Mouse (Mus musculus) urinary bladder, postnatal 10 days (tissue): ENCODE results near the gene Mrpl22.
"Not testable (repeated sequence)": the region's sequence is repeated elsewhere in the genome, so short reads cannot be mapped to it uniquely, and the experiment has no call there.

ENCODE experiments used
- DNase-seq: peaks from one replicate; pipeline ENCODE4 v3.0.0; 2022; ENCODE audit warnings: low spot score

The Mrpl22 gene

DNA sequence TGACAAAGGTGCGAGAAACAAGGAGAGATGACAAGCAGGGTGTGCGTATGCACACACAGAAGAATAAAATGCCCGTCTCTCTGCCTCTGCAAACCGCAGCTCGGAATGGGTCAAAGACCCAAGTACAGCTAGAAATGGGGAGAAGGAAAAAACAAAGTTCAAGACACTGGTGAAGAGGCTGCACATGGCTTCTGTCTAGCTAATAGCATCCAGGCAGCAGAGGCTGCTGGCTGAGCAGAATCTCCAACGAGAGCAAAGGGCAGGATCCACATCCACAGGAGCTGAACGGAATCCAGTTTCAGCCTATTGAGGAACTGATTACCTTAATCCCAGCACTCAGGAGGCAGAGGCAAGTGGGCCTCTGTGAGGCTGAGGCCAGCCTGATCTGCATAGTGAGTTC lies 9.3 kb downstream of the Mrpl22 start:
- no peak for DNase-seq

DNA sequence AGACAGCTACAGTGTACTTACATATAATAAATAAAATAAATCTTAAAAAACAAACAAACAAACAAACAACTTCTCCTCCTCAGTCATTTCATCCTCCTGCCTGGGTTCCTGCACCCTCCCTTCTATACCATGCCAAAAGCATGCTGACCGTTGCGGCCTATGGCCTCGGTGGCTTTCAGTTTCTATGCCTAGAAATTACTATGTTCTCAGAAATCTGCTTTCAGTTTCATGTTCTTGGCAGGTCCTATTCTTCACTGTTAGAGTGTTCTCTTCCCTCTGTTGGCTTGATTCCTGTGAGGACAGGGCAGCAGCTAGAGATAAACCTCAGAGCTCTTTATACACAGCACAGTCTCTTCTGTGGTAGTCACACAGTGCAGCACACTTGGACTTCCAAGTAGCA lies 12.1 kb downstream of the Mrpl22 start:
- DNase-seq = no peak

DNA sequence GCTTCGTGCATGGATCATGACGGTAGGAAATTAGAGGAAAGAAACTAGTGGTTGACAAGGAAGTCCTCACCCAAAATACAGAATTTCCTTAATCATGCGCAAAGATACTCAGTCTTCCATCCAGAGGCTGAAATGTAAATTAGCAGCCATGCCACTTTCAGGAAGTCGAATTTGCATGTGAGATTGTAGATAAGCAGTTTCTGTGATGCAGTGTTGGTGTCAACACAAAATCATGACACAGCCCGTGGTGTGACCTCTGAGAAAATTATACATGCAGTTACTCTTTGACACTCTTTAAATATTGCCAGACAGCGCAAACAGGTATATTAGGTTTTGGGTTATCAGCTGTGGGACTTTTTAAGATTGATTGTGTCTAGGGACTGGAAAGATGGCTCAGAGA lies 18.2 kb downstream of the Mrpl22 start:
- DNase-seq = no peak

DNA sequence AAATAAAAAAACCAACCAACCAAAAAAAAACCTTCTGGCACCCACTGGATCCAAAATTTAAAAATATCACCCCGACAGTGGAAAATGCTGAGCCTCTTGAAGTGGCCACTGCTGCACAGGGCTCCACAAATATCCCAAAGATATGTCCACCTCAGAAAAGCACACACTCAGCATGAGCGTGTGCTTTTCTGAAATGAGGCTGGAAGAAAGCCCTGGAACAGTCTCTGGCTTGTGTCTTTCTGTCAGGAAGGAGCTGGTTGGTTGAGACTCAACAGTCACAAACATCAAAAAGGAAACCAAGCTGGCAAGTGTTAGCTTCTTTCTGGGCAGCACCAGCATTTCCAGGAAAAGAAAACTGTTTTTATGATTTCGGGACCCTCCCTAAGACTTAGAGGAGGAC lies 21.9 kb downstream of the Mrpl22 start:
- DNase-seq = no peak

DNA sequence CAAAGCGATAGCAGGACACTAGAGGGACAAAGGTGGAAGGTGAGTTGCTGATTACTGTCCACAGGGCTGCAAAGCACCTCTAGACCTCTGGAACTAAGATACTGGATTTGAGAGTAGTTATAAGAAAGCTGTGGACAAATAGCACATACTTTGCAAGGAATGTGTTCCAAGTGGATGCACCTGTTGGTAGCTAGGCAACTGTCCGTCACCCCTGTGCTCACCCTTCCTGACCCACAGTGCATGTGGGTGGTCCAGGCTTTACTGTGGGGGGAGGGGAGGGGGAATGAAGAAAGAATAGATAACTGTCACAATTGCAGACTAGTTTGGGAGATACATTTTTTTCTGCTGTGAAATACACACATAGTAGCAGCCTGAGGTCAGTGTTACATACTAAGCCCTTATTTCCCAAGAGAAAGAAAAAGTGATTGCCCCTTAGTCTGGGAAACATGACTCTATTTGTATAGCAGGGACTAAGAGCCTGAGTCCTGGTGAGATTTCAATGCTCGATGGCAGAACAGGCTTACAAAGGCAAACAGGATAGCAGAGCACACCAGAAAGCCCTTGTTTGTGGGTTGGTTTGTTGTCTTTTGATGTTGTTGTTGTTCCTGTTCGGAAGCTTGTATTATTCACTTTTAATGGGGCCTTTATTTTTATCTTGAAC lies 22.5 kb downstream of the Mrpl22 start:
- DNase-seq = no peak

DNA sequence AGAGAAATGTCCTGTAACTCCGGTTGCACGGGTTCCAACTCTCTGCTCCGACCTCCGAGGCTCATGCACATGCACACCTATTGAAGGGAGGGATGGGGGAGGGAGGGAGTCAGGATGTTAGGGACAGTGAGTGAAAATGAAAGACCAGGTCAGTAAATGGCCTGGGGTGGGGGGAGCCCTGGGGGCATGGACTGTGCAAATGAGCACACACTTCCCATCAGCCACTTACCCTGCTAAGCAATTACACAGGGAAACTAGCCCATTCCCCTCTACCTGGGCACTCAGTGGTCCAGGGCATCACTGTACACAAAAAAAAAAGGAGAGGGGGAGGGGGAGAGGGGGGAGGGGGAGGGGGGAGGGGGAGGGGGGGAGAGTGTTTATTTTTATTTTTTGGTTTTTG lies 27.2 kb downstream of the Mrpl22 start:
- no peak for DNase-seq

DNA sequence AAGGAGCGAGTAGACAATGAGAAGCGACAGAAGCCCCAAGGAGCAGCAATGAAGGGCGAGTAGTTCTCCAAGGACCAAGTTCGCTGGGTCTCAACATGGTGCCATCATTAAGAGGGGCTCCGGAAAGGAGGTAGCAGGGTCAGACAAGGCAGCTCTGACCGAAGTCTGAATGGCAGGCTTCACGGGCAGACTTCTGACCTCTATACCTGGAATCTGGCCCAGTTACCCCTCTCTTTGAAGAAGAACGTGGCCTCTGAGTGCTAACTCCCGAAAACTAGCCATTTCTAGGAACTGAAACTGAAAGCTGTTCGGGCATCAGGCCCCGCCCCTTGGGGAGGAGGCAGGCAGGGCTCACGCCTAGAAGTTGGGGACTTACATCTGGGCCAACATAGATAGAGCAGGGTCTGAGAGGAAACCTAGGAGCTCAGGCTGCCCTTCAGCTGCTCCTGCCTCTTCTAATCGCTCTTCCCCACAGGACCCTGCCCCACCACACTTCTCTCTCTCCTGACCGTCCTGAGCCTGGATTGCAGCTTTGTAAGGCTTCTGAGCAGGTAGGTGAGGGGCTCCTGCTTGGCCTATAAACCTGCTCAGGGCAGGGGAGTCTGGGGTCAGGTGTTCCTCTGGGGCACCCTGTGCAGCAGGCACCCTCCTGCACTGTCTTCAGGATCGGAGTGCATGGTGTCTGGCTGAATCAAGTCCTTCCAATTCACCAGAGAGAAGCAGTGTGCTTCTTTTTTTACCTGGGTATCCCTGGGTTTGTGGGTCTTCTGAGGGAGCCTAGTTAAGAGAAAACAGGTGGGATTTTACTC lies 28.0 kb downstream of the Mrpl22 start, which contains the start of the genes Igtp and Irgm2:
Gene Igtp (plus strand): TSS at position 328 of the 809 bp plus-strand sequence.
Gene Irgm2 (plus strand): TSS at position 390 of the 809 bp plus-strand sequence.
- DNase-seq = not testable (repeated sequence)

DNA sequence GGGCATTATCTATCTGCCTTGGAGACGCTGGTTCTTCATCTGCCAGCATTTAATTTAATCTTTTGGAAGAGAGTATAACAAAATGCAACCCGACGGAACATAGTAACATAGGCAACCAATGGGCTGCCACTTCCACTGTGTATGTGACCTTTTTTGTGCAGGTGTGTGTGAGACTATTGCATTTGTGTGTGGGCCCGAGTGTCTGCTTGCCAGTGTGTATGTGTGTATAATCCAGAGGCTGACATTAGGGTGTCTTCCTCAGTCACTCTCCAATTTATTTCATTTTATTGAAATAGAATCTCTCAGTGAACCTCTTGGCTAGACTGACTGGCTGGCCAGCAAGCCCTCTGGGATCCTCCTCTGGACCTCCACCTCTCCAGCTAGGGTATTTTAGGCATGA lies 28.8 kb downstream of the Mrpl22 start:
- DNase-seq = no peak

DNA sequence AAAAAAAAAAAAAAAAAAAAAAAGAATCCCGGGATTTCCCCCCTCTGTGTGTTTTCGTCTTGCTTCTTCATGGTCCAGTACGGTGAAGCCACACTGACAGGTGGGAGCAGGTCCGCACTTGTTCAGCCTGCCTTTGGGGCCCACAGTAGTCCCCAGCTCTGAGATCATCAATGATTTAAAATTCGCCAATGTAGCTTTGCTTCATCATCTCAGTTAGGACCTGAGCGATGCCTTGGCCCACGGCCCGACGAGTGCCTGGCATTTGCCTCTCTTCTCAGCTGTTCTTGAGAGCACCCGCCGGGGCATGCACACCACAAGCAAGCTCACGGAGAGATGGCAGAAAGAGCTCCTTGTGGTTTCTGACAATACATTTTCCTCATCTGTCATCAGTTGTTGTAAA lies 29.6 kb downstream of the Mrpl22 start:
- no peak for DNase-seq

DNA sequence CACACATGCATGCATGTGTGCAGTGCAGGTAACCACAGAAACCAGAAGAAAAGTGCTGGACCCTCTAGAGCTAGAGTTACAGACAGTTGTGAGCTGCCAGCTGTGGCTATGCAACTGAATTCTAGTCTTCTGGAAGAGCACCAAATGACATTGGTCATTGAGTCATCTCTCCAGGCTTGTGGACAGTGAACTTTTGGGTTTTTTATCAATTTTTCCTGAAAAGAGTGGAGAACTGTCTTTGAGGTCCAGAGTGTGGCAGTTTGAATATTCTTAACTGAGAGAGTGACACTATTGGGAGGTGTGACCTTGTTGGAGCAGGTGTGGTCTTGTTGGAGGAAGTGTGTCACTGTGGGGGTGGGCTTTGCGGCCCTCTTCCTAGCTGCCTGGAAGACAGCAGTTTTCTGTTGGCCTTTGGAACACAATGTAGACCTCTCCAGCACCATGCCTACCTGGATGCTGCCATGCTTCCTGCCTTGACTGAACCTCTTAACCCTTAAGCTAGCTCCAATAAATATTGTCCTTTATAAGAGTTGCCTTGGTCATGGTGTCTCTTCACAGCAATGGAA lies 38.9 kb downstream of the Mrpl22 start:
- DNase-seq = no peak

DNA sequence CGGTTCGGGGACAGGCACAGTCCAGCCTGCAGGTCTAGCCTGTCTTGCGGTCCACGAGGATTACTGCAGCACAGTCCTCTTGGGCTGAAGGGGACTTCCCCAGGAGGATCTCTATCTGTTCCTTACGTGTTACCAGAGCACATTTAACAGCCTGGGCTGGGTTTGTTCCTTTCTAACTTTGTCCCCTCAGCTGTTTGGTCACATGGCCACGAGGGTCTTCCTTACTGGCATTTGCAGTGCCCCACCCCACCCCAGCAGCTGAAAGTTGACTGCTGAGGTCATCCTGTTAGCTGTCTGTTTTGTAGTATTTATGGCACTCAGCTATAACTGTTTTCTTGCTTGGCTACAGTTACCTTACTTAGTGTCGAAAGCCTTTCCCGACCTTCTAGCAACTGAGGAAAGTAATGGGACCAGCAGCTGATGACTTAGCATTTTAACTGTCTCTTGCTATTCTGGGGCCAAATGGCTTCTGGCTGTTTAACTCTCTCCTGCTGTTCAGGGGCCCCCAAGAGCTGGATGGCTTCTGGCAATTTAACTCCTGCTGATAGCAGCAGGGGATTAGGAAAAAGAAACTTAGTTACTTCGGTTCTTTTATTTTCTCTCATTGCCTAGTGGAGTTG lies 39.7 kb downstream of the Mrpl22 start:
- no peak for DNase-seq

DNA sequence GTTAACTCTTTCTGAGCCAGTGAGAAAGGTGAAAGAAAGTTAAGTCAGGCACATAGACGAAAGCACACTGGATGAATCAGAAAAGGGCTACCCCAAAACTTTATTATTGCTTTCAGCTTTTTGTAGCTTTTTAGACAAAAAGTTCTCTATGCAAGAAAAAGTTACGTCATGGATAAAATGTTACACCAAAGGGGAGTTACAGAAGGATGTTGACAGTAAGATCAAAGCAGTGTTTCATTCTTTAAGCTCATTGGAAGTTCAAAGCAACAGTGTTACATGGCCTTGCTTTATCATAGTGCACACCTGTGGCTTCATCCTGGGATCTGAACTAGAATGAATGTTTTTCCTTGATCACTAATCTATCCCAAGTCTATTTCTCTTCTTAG lies 40.2 kb downstream of the Mrpl22 start:
- no peak for DNase-seq

DNA sequence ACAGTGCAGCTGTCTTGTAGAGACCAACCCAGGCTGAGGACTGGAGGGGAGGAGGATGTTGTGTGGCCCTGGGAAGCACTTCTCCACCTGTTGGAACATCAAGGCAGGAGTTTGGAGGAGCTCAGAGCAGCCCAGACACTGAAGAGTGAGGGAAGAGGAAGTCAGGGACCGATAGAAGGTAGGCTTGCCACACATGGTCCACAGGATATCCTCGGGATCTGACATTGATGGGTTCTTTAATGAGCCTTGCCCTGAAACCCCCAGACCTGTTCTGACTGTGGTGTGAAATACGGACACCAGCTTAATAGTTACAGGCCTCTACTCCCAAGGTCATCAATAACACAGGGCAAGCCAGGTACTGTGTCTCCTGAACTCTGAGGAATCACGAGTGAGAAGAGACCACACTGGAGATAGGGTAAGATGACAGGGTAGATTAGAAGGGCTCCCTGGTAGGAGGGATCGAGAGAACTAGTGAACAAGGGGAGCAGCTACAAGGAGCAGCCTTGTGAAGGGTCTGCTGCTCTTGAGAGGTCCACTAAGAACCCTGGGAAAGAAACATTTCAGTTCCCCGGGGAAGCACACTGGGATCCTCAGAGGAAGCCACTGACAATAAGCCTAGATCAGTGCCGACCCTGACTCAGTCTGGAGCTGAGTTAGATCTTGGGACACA lies 42.3 kb downstream of the Mrpl22 start:
- DNase-seq = no peak

DNA sequence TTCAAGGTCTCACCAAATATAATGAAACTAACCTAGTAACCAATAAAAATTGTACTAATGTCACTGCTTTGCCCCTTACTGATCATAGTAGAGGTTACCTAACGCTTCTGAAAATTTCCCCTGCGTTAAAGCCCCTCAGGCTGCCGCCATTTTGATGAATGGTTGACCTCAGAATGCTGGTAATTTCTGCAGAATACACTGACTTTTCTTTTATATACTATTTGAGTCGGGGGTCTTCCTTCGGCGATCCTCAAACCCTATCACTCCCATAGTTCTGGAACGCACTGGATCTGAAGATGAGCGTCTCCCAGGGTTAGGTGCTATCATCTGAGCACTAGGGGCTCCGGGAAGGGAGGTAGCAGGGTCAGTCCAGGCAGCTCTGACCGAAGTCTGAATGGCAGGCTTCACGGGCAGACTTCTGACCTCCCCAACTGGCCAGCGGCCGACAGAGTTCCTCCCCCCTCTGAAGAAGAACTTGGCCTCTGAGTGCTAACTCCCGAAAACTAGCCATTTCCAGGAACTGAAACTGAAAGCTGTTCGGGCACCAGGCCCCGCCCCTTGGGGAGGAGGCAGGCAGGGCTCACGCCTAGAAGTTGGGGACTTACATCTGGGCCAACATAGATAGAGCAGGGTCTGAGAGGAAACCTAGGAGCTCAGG lies 43.1 kb downstream of the Mrpl22 start:
- no peak for DNase-seq

DNA sequence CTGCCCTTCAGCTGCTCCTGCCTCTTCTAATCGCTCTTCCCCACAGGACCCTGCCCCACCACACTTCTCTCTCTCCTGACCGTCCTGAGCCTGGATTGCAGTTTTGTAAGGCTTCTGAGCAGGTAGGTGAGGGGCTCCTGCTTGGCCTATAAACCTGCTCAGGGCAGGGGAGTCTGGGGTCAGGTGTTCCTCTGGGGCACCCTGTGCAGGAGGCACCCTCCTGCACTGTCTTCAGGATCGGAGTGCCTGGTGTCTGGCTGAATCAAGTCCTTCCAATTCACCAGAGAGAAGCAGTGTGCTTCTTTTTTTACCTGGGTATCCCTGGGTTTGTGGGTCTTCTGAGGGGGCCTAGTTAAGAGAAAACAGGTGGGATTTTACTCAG lies 43.6 kb downstream of the Mrpl22 start:
- DNase-seq = not testable (repeated sequence)

DNA sequence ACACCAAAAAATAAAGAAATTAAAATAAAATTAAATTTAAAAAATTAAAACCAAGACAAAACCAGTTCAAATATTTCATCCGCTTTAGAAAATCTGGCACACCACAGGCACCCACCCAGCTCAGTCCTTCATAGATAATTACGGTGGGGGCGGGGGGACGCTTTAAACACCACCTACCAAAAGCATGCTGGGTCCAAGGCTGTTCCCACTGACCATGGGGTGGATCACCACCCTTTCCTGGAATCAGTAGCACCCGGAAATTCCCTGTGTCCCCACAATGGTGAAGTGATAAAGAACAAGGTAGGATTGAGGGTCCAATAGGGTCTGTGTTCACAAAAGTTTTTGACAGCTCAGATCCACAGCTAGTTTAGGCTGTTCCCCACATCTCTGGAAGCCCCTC lies 44.4 kb downstream of the Mrpl22 start:
- no peak for DNase-seq

DNA sequence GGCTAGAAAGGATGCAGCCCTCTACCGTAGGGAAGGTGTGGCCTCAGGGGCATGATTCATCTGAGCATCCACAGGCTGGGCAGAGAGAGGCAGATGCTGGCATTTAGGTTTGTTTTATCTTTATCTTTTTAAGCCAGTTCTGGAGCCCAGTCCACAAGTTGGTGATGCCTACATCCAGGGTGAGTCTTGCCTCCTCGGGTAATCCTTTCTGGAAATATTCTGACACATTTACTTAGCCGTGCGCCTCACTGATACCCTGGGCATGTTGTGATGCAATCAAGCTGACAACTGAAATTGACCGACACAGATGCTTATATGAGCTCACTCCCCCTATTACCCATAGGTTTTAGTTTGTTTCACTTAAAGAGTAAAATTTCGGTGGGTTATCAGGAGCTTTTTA lies 45.4 kb downstream of the Mrpl22 start:
- no peak for DNase-seq

DNA sequence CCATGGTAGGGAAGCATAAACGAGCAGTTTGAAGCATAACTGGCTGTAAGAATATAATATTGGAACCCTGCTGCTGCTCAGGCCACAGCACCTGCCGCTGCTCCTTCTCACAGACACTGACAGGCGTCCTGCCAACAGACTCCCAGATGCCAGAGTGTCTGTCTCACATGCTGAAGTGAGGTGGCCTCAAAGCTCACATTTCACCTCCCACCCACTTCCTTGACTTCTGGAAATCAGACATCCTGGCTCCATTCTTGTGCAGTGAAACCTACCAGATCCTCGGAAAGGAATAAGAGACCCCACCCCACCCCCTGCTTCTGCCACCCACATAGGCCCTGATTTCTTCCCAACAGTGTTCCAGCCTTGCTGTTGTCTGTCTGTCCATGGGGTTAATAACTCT lies 52.3 kb downstream of the Mrpl22 start:
- DNase-seq = no peak

DNA sequence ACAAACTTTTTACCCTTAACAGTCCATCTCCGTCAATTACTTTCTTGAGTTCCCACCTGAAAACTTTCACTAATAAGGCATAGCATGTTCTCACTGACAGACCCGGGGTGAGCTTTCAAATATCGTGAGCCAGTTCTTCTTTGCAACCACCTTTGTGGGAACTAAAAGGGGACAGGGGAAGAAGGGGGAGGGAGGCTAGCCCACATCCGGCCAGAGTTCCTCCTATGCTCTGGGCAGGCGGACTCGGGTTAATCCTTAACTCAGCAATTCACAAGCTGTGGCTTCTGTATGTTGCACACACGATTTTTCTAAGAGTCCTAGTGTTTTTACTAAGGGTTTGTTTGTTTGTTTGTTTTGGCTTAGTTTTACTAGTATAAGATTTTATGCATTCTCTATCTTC lies 52.9 kb downstream of the Mrpl22 start:
- no peak for DNase-seq

DNA sequence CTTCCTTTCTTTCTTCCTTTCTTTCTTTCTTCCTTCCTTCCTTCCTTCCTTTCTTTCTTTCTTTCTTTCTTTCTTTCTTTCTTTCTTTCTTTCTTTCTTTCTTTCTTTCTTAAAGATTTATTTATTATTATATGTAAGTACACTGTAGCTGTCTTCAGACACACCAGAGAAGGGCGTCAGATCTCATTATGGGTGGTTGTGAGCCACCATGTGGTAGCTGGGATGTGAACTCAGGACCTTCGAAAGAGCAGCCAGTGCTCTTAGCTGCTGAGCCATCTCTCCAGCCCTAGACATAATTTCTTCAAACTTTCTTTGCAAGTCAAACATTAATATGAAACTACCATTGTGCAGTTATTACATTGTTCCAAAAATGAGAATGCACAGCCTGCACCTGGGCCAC lies 53.4 kb downstream of the Mrpl22 start:
- not testable (repeated sequence) for DNase-seq

DNA sequence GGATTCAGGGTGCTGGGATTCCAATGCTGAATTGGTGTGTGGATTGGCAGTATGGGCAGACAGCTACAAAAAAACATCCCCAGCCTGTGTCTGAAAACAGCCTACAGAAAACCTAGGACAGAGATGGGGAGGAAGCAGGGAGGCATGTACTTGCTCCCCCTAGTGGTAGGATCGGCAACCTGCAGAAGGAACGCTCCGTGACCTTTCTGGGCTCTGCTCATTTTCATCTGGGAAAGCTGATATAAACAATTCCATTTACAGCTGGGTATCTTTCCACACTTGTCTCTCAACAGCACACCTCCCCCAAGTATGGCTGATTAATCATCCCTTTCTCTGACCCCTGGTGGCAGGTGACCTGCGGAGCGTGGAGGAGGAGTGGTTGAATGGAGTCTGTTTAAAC lies 54.2 kb downstream of the Mrpl22 start:
- DNase-seq = no peak

DNA sequence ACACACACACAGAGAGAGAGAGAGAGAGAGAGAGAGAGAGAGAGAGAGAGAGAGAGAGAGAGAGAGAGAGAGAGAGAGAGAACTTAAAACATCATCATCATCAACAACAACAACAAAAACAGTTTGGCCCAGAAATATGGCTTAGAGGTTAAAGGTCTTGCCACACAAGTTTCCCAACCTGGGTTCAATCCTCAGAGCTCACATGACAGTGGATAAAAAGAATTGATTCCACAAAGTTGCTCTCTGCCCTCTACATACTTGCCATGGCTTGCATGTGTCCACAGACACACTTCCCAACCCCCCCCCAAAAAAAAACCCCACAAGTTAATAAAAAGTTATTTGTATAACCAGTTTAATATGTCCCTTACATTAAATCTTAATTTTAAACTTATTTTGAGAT lies 55.0 kb downstream of the Mrpl22 start:
- no peak for DNase-seq
